Mouse (Mus musculus): ENCODE measurements around the gene Sycp2l. TPM values are rescaled to one million over a fixed set of nuclear protein-coding genes. Genes with fewer than 3 reads are reported as not detected.

The Sycp2l gene
- polyA plus RNA-seq, 1 experiment = not detected

DNA sequence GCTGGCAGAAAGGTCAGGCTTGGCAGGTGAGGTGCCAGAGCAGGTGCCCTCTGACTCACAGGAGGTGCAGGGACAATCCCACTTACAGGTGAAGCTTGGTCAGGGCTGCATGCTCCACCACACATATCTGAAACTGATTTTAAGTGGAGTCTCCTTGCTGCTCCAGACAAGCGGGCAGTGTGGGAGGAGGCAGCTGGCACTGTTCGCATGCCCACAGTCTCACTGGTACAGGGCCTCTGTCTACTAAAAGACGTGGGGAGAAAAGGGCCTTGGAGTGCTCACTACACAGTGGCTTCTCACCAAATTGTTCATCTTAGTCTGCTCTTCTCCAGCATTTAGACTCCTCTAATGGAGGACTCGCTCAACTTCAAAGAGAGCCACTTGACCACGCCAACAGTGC, 92.1 kb downstream of the Sycp2l start:
- no peak for DNase-seq (ENCODE audit: low read depth)
- TF ChIP-seq POLR2A (IDR thresholded peaks at IDR 0.05; ENCODE audit: borderline replicate concordance, extremely low read depth, insufficient read depth, insufficient read length, poor library complexity, severe bottlenecking) = no peak
- no peak for TF ChIP-seq CTCF (IDR thresholded peaks at IDR 0.05; ENCODE audit: borderline replicate concordance, extremely low read depth, insufficient read depth, insufficient read length)

DNA sequence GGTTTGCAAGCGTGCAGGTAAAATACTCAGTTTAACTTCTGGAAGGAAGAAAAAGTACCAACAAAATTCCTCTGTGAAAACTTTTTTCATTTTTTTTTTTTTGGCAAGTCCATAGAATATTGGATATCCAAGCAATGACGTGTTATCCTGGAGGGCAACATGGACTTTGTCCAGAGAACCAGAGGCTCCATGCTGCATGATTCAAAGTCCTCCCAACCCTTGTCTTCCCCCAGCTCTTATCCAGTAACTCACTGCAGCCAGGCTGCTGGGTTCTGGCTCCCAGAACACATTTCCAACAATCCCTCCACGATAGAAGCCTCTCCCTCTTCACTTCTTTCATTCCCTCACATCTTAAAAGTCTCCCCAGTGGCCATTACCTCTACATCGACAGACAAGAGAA, 97.2 kb downstream of the Sycp2l start:
- no peak for DNase-seq (ENCODE audit: low read depth)
- TF ChIP-seq POLR2A (IDR thresholded peaks at IDR 0.05; ENCODE audit: borderline replicate concordance, extremely low read depth, insufficient read depth, insufficient read length, poor library complexity, severe bottlenecking) = no peak
- no peak for TF ChIP-seq CTCF (IDR thresholded peaks at IDR 0.05; ENCODE audit: borderline replicate concordance, extremely low read depth, insufficient read depth, insufficient read length)

DNA sequence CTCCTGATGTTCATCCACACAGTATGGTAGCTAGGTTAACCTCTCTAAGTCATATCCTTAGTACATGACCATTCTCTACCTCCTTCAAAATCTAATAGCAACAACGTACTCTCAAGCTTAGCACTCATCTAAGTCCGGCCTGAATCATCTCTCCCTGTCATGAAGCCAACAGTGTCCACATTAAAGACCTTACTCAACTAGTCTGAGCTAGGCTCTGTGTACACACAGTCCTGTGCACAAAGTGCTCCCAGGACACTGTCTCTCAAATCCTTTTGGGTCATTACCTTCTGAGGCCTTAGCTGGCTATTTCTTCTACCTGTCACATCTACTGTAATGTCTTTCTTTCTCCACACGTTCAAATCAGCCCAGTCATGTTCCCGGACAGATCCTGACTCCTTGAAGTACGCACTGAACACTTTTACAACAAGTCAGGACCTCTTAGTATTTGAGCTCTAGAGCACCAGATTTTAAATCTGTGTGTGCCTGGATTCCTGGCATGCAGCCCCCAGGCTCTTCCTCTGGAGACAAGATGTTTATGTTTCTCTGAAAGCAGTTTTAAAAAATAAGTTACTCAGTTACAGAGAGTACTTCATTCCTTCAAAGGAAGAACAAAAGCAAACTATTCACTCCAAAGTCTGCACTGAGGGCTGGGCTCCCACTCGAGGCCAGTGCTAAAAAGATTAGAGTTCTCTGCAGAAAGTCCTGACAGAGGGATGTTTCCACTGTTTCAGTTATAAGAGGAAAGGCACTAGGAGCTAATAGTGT, 98.6 kb downstream of the Sycp2l start:
- DNase-seq (ENCODE audit: low read depth) = no peak
- TF ChIP-seq POLR2A (IDR thresholded peaks at IDR 0.05; ENCODE audit: borderline replicate concordance, extremely low read depth, insufficient read depth, insufficient read length, poor library complexity, severe bottlenecking) (no peak), CTCF (IDR thresholded peaks at IDR 0.05; ENCODE audit: borderline replicate concordance, extremely low read depth, insufficient read depth, insufficient read length) (no peak)

DNA sequence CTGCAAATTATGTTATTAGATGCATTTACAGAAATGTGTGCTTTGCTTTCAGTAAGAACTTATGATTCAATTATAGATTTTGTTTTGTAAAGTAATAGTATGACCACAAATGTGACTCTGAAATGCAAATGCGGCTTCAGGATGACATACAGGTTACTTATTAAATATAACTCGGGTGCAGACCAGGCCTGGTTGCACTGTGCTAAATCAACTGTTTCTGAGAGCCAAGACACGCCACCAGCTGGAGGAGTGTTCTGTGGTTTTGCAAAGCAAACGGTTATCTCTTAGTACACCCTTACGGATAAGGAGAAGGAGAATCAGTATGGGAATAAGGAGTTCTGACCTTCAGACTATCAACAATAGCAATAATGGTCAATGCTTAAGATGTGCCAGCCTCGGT, 101.6 kb downstream of the Sycp2l start:
- TF ChIP-seq CTCF (IDR thresholded peaks at IDR 0.05; ENCODE audit: borderline replicate concordance, extremely low read depth, insufficient read depth, insufficient read length) (no peak), POLR2A (IDR thresholded peaks at IDR 0.05; ENCODE audit: borderline replicate concordance, extremely low read depth, insufficient read depth, insufficient read length, poor library complexity, severe bottlenecking) (no peak)

DNA sequence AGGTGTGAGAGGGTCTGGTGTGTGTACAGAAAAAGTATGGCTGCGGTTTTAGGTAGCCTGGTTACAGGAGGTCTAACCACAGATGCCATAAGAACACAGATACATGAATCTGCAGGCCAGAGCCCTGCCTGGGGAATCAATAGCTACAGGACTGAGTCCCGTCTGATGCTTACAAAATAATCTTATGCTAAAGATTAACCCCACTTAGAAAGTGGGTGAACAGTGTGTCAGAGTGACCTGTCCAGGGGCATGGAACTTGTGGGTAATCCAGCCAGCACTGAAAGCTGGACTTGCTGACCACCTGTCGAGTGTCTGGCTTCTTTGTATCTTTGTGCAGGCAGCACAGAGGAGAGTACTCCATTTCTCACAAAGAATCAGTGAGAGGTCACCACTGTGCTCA, 102.1 kb downstream of the Sycp2l start:
- no peak for DNase-seq (ENCODE audit: low read depth)
- TF ChIP-seq CTCF (IDR thresholded peaks at IDR 0.05; ENCODE audit: borderline replicate concordance, extremely low read depth, insufficient read depth, insufficient read length) (no peak), POLR2A (IDR thresholded peaks at IDR 0.05; ENCODE audit: borderline replicate concordance, extremely low read depth, insufficient read depth, insufficient read length, poor library complexity, severe bottlenecking) (no peak)

More for the DNA sequence above, 101.6 kb downstream of the Sycp2l start:
- DNase-seq (ENCODE audit: low read depth) = no peak

DNA sequence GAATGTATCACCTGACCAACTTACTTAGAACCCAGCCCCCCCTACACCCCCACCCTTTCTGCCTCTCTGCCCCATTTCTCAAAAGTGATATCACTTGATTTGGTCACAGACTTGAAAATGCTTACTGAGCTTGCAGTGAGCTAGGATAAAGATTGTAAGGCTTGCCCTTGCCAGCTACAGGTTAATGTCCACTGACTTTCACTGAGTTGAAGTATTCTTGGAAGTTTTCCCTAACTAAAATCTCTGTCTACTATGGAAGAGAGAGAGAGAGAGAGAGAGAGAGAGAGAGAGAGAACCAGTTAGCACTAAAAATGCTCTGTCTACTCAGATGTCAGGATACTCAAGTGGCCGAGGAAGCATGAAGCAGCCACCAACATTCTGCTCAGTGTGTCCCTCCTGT, 104.9 kb downstream of the Sycp2l start:
- no peak for DNase-seq (ENCODE audit: low read depth)
- TF ChIP-seq CTCF (IDR thresholded peaks at IDR 0.05; ENCODE audit: borderline replicate concordance, extremely low read depth, insufficient read depth, insufficient read length) (no peak), POLR2A (IDR thresholded peaks at IDR 0.05; ENCODE audit: borderline replicate concordance, extremely low read depth, insufficient read depth, insufficient read length, poor library complexity, severe bottlenecking) (no peak)

DNA sequence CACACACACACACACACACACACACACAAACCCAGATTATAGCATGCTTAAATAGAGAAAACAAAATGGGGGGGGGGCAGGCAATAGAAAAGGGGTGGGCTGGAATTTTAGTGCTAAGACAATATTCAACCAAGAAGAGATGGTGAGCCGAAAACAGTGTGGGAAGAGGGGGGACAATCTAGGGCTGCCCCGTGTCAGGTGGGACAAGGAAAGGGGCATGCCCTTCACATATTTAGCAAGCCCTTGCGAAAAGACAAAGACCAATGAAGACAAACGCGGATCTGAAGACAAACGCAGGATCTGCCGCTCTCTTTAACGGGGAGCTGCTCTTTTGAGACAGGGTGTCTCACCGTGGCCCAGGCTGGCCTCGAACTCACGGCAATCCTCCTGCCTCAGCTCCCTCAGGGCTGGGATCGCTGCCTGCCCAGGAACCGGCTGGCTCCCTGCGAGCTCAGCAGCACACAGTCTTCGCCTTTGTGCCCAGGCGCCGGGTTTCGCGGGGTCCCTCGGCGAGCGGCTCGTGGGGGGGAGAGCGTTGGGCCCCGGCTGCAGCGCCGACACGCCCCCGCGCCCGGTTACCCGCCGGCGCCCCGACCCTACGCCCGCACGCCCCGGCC, 105.7 kb downstream of the Sycp2l start:
- TF ChIP-seq CTCF (IDR thresholded peaks at IDR 0.05; ENCODE audit: borderline replicate concordance, extremely low read depth, insufficient read depth, insufficient read length) (no peak), POLR2A (IDR thresholded peaks at IDR 0.05; ENCODE audit: borderline replicate concordance, extremely low read depth, insufficient read depth, insufficient read length, poor library complexity, severe bottlenecking) (no peak)
- peak; percentile 74 for DNase-seq (ENCODE audit: low read depth)

DNA sequence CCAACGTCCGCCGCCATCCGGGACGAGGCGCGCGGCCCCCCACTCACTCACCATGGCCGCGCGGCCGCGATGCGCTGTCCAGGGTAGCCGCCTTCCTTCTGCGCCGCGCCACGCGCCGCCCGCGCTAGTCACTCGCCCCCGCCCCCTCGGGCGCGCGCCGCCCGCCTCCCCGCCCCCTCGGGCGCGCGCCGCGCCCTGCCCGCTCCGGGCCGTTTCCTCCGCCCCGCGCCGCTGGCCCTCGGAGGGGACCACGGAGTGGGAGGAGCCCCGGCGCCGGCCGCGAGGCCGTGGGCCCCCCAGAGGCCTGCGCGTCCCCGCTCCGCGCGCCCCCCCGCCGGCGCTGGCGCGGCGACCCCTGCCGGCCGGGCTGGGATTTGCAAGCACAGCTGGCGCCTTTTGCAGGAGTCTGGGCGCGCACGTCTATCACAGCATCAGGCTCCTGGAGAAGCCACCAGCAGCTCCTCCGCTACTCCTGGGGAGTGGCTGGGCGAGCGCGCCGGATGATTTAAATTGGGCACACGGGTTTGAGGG, 106.3 kb downstream of the Sycp2l start, which contains the start of gene Elovl2:
TSS of gene Elovl2 (minus strand) at position 102 of the 531 bp plus-strand sequence.
- TF ChIP-seq CTCF (IDR thresholded peaks at IDR 0.05; ENCODE audit: borderline replicate concordance, extremely low read depth, insufficient read depth, insufficient read length) (peak; percentile 69), POLR2A (IDR thresholded peaks at IDR 0.05; ENCODE audit: borderline replicate concordance, extremely low read depth, insufficient read depth, insufficient read length, poor library complexity, severe bottlenecking) (peak; percentile 86)
- peak; percentile 87 for DNase-seq (ENCODE audit: low read depth)

Other genes with a start within 250 kb of the Sycp2l start
- gene Pak1ip1, start 113.3 kb upstream of the Sycp2l start, polyA plus RNA-seq (2012; rRNA removed) = 49.9 and 65.4 TPM in 2 replicates
- 69.9 and 84.6 TPM in 2 replicates for gene Tmem14c, start 98.0 kb upstream of the Sycp2l start, polyA plus RNA-seq (2012; rRNA removed)
- gene Mak, start 34.6 kb upstream of the Sycp2l start, polyA plus RNA-seq (2012; rRNA removed) = 1.3 and 1.7 TPM in 2 replicates
- gene Gcm2, start 3.3 kb upstream of the Sycp2l start, polyA plus RNA-seq (2012; rRNA removed) = not detected in 2 replicates
- gene Elovl2, start 106.1 kb downstream of the Sycp2l start, polyA plus RNA-seq (2012; rRNA removed) = 35.0 and 39.5 TPM in 2 replicates
- 17.3 and 24.5 TPM in 2 replicates for gene Smim13, start 135.5 kb downstream of the Sycp2l start, polyA plus RNA-seq (2012; rRNA removed)
- gene Gm17364, start 159.7 kb downstream of the Sycp2l start, polyA plus RNA-seq (2012; rRNA removed) = not detected in 2 replicates

Measured in brain, embryonic 14.5 days (tissue).